Mouse (Mus musculus) lung, adult 18-20 months (tissue): ENCODE results near the gene Tagln2.

Source experiments
- DNase-seq, 2 experiments: peaks; one replicate each; pipeline ENCODE4 v3.0.0; 2022; ENCODE audit warnings: mixed read lengths in 2 of 2

Gene Tagln2

GRCm38 (mm10) chr1:172527431-172527830, 27.6 kb downstream of the Tagln2 start:
- no peak for DNase-seq

DNA sequence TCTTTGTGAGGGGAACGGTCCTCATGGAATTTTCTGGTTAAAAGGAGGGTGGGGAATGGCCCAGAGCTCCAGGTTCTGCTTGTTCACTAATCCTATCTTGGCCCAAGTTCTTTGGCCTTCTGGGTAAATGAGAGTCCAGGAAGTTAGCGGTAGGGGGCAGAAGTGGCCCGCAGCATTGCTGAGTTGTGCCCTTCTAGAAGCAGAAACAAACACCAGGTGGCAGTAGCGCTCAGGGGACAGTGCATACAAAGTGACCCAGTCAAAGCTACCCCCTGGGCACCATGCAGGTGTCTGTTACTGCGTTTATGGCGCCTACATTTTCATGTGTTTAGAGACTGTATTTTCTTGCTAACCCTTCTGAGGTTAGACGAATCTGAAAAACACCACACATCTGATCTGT, 28.9 kb downstream of the Tagln2 start:
- peak; percentile 91 to 94 for DNase-seq

DNA sequence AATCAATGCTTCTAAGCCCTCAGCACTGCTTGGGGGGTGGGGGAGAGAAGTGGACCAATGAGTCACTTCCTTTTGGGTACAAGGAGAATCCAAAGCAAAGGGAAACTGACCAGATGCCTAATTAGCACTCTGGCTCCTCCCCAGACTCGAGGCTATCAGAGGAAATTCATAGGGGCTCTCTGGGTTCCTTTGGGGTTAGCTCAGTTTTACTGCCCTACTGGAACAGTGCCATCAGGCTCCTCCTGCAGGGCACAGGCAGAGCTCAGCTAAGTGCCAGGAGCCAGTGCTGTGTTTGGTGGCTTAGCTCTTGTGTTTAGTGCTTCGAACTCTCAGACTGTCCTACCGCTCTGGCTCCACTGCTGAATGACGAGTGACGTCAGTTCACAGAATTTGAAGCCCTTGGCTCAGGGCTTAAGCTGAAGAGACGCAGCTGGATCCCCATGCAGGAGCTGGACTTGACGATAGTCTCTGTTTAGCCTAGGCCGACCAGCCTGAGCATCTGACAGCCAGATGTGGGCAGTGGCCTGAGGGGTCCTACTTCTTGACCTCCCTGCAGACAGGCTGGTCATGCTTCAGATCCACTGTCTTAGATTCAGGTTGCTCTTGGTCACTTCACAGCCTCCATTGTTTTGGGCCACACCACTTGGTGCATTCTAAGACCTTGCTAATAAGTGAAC, 30.8 kb downstream of the Tagln2 start:
- no peak for DNase-seq

DNA sequence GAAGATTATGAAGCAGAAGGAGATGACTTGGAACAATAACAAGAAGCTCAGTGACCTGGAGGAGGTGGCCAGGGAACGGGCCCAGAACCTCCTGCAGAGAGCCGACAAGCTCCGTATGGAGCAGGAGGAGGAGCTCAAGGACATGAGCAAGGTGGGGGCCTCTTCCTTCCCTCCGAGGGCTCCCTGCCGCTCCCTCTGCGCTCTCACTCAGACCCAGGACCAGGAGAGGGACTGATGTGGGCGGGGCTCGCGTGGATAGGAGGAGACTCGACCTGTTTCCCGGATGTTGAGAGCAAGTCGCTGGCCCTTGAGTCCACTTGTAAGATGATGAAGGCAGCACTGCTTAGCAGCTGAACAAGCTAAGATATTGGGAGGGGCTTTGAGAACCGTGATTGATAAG, 32.7 kb downstream of the Tagln2 start:
- DNase-seq = peak; percentile 78 to 84

GRCm38 (mm10) chr1:172535116-172535515, 35.3 kb downstream of the Tagln2 start:
- no peak for DNase-seq

DNA sequence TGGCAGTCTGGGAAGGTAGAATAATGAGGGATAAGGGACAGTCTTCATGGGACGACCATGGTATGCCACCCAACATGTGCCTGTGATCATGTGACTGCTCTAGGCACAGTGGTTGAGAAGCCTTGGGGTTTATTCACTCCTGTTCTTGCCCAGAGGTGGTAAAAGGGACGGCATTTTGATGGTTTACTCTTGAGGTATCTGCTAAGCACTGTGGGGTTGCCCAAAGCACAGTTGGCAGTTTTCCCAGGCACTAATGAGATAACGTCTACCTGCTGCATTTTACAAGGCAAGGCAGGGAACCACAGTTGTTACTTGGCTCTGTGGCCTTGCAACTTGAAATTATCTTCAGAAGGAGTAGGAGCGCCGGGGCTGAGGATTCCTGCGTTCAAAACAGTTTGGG, 40.0 kb downstream of the Tagln2 start:
- DNase-seq = no peak

DNA sequence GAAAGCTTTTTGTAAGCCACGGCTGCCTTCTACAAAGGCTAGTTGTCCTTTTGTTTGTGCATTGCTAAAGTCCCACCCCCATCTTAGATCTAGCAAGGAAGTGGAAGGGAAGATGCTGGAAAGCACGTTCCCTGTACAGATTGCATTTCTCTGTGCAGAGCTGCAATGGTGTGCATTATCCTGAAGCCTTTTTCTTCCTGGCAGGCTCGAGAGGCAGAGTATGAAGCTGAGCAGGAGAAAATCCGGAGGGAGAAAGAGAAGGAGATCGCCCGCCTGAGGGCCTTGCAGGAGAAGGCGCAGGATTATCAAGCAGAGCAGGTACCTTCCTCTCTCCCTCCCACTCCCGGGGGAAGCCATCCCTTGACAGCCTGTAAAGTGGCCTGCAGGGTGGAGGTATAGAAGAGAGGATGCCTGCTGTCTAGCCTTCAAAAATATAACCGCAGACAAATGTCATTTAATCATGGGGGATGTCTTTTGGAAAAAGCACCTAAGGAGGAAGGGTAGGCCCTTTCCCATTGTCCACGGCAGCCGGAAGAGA, 40.5 kb downstream of the Tagln2 start:
- DNase-seq = no peak

DNA sequence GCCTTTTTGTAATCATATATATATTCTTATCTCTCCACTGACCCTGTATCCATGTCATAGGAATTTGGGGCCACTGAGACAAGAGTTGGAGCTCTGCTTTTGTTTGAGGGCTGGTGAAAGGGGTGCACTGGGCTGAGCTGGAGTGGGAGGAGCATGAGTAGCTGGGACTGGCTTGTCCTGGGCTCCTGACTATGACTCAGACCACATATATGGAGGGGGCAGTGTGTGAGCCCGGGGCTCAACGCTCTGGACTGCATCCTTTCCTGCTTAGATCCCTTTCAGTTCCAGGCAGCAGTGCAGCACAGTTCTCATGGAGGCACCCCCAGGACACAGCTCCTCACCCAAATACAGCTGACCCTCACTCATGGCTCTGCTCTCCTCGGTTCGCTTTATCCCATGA, 46.2 kb downstream of the Tagln2 start:
- DNase-seq = no peak

DNA sequence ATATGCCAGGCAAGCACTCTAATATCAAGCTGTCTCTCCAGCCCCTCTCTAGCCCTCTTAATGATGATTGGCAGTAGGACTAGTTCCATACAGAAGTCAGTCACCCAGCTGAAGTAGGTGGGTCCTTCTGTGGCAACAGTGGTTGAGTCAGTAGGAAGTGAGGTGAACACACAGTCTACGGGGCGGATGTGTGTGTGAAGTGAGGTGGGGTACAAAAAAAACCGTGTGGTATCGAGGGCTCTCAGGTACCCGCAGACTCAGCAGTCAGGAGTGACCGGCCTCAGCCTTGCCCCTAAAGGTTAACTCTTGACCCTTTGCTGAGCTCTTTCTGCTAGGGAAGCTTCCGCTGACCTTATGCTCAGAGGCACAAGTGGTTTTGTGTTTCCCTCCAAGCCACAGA, 48.7 kb downstream of the Tagln2 start:
- DNase-seq = peak; percentile 38 to 43

GRCm38 (mm10) chr1:172549314-172549713, 49.5 kb downstream of the Tagln2 start:
- no peak for DNase-seq

GRCm38 (mm10) chr1:172549717-172550116, 49.9 kb downstream of the Tagln2 start:
- peak in 1 of 2 experiments; percentile 38 for DNase-seq

- peak; percentile 81 to 87 for DNase-seq
Measured at GRCm38 (mm10) chr1:172550551-172550951, 50.7 kb downstream of the Tagln2 start.

DNA sequence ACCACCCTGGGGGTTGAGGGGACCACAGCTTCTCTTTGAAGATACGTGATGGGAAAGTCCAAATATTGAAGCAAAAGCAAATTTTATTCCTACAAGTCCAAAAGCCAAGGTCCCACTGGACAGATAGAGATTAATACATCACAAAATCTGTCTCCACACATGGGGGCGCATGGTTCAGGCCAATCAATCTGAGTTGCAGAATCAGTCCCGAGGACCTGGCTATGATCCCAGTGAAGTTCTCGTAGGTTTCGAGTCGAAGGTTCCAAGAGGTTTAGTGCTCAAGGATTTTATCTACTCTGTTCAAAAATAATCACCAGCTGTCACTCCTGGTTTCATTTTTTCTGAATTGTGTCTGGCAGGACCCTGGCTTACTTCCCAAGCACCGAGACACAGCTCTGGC, 51.2 kb downstream of the Tagln2 start:
- no peak for DNase-seq

DNA sequence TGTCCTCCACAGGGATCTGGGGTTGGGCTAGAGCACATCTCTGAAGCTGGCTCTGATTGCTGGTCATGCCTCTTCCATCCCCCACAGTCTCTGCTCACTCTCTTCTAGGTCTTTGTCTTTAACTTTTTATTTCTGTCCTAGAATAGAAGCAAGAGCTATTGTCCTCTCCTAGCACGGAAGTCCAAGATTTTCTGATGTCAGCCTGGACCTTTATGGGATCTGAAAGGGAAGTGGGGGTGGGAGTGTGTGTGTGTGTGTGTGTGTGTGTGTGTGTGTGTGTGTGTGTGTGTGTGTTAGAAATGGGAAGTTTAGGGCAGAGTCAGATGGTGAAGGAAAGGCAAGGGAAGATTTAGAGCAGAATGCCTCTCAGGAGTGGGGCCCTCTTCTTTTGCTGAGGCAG, 52.8 kb downstream of the Tagln2 start:
- no peak for DNase-seq

DNA sequence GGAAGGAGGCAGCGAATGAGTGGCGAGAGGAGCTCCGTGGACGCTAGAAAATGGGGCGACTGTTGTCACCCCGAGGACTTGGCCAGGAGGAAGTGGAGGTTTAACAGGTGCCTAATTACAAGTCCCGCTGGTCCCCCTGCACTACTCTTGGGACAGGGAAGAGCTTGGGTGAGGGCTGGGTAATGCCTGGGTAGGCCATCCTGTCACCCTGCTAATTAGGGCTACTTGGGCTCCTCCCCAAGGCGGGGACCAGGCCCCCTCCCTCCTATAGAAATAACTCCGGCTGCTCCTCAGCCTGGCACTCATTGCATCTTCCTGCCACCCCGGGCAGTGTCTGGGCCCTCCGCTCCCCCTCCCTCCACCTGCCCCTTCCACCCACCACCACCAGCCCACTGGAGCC, 55.8 kb downstream of the Tagln2 start, which contains the start of gene Vsig8:
TSS of gene Vsig8 (plus strand) at position 301 of the 400 bp plus-strand sequence.
- DNase-seq = no peak
